Mouse (Mus musculus): Measurements from ENCODE around the gene Zfp704. TPM values are rescaled to one million over a fixed set of nuclear protein-coding genes. Genes with fewer than 3 reads are reported as not detected.

The Zfp704 gene
- polyA plus RNA-seq, 1 experiment = 0.80 TPM

DNA sequence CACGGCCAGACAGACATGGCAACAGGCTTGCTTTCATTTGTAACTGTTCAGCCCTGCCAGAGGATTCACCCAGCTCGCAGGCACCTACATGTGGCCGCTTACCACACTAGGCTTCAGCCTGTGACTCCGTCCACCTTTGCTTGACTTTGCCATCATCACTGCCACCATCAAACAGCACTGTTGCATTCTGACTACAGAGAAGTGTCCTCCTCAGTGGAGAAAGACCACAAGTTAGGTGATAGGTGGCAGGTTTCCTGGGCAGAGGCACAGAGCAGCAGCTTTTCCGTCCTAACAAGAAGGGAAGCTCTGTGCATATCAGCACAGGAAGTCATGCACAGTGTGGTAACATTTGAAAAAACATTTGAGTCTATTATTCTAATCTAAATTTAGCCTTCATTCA lies 60.1 kb downstream of the Zfp704 start:
- H3K4me2 ChIP-seq (ENCODE audit: low read depth) = no peak overlapping the region
- TF ChIP-seq POLR2A (IDR thresholded peaks at IDR 0.05; ENCODE audit: insufficient read length, low read depth) (no peak), CEBPB (IDR thresholded peaks at IDR 0.05; ENCODE audit: insufficient read depth, poor library complexity, severe bottlenecking) (no peak), TCF12 (IDR thresholded peaks at IDR 0.05; ENCODE audit: insufficient read depth, poor library complexity, severe bottlenecking) (no peak)
- H3K27me3 ChIP-seq (ENCODE audit: control insufficient read depth, insufficient read depth, insufficient read length) = no peaks in the 10 kb centered on the region
- H3K4me3 ChIP-seq = no peak overlapping the region
- no peaks in the 10 kb centered on the region for H3K79me2 ChIP-seq (ENCODE audit: control insufficient read depth, insufficient read depth)
- H3K36me3 ChIP-seq (ENCODE audit: control insufficient read depth, insufficient read depth) = no peaks in the 10 kb centered on the region
- no peak overlapping the region for H3ac ChIP-seq (ENCODE audit: control insufficient read depth, insufficient read length)

DNA sequence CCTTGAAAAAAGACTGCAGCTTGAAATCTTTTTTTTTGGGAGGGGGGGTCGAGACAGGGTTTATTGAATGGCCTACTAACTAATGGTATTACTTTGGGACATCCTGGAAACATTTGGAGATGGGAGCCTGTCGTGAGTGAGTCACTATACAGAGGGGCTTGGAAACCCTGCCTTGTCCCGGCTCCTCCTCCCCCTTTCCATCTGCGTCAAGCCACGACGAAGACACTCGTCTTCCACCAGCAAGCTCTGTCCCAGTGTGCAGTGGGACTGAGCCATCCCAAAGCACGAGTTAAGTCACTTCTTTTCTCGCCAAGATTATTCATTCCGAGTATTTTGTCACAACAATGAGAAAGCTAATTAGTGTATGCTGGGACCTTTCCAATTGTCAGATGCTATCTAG lies 61.7 kb downstream of the Zfp704 start:
- H3K27me3 ChIP-seq (ENCODE audit: control insufficient read depth, insufficient read depth, insufficient read length) = no peaks in the 10 kb centered on the region
- H3K4me2 ChIP-seq (ENCODE audit: low read depth) = no peak overlapping the region
- no peak overlapping the region for H3K4me3 ChIP-seq
- no peaks in the 10 kb centered on the region for H3K79me2 ChIP-seq (ENCODE audit: control insufficient read depth, insufficient read depth)
- no peak overlapping the region for H3ac ChIP-seq (ENCODE audit: control insufficient read depth, insufficient read length)
- TF ChIP-seq POLR2A (IDR thresholded peaks at IDR 0.05; ENCODE audit: insufficient read length, low read depth) = no peak
- TF ChIP-seq TCF12 (IDR thresholded peaks at IDR 0.05; ENCODE audit: insufficient read depth, poor library complexity, severe bottlenecking) = no peak
- TF ChIP-seq CEBPB (IDR thresholded peaks at IDR 0.05; ENCODE audit: insufficient read depth, poor library complexity, severe bottlenecking) = no peak
- no peak for TF ChIP-seq TCF3 (IDR thresholded peaks at IDR 0.05; ENCODE audit: insufficient read length, low read depth)
- no peak for TF ChIP-seq USF1 (IDR thresholded peaks at IDR 0.05; ENCODE audit: low read depth)
- TF ChIP-seq REST (IDR thresholded peaks at IDR 0.05; ENCODE audit: insufficient read depth, insufficient read length) = no peak
- TF ChIP-seq MYOD1 (IDR thresholded peaks at IDR 0.05; ENCODE audit: control insufficient read depth in 1 of 3, insufficient read length in 2 of 3, low read depth in 2 of 3) = no peak
- TF ChIP-seq MAX (IDR thresholded peaks at IDR 0.05; ENCODE audit: low read depth) = no peak
- TF ChIP-seq E2F4 (IDR thresholded peaks at IDR 0.05; ENCODE audit: insufficient read depth) = no peak
- no peak for TF ChIP-seq POLR2AphosphoS2 (IDR thresholded peaks at IDR 0.05; ENCODE audit: insufficient read length, low read depth)
- no peak for TF ChIP-seq SRF (IDR thresholded peaks at IDR 0.05; ENCODE audit: control insufficient read depth, insufficient read length, low read depth)
- TF ChIP-seq MYOG (IDR thresholded peaks at IDR 0.05; ENCODE audit: control insufficient read depth in 1 of 3, insufficient read depth in 1 of 3, insufficient read length in 2 of 3, low read depth in 2 of 3) = no peak
- no peaks in the 10 kb centered on the region for H3K36me3 ChIP-seq (ENCODE audit: control insufficient read depth, insufficient read depth)

DNA sequence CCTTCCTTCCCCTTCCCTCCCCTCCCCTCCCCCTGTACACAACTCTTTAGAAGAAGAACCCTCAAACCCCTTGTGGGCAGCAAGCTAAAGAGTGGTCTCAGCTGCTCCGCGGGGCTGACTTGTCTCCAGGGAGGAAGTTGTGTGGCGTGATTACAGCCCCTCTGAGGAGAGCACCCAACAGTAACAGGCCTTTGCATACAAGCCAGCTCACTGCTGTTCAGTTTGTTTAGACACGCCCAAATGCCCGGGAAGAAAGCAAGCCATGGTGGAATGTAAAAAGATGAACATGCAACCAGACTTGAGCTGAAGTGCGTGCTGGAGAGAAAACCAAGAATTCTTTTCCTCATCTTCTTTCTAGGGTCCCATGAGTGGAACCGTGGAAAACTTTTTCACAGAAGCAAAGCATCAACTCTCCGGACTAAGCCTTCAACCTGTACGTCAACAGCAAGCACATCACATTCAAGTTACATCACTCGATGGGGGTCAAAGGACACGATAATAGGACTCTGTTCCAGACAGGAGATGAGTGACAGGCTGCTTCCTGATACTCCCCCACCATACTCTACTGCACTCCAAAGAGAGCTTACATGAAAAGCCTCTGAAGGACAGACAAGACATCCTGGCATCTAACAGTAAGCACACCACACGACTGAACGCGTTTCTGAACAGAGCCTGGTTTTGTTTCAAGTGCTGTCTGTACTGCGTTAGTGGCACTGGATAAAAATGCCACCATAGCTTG lies 62.8 kb downstream of the Zfp704 start:
- no peak for TF ChIP-seq REST (IDR thresholded peaks at IDR 0.05; ENCODE audit: insufficient read depth, insufficient read length)
- TF ChIP-seq USF1 (IDR thresholded peaks at IDR 0.05; ENCODE audit: low read depth) = no peak
- TF ChIP-seq TCF12 (IDR thresholded peaks at IDR 0.05; ENCODE audit: insufficient read depth, poor library complexity, severe bottlenecking) = no peak
- no peak for TF ChIP-seq POLR2A (IDR thresholded peaks at IDR 0.05; ENCODE audit: insufficient read length, low read depth)
- TF ChIP-seq MYOD1 (IDR thresholded peaks at IDR 0.05; ENCODE audit: control insufficient read depth in 1 of 3, insufficient read length in 2 of 3, low read depth in 2 of 3) = no peak
- TF ChIP-seq POLR2AphosphoS2 (IDR thresholded peaks at IDR 0.05; ENCODE audit: insufficient read length, low read depth) = no peak
- TF ChIP-seq CEBPB (IDR thresholded peaks at IDR 0.05; ENCODE audit: insufficient read depth, poor library complexity, severe bottlenecking) = no peak
- no peak for TF ChIP-seq TCF3 (IDR thresholded peaks at IDR 0.05; ENCODE audit: insufficient read length, low read depth)
- no peak for TF ChIP-seq SRF (IDR thresholded peaks at IDR 0.05; ENCODE audit: control insufficient read depth, insufficient read length, low read depth)
- TF ChIP-seq MYOG (IDR thresholded peaks at IDR 0.05; ENCODE audit: control insufficient read depth in 1 of 3, insufficient read depth in 1 of 3, insufficient read length in 2 of 3, low read depth in 2 of 3) = no peak
- no peak for TF ChIP-seq MAX (IDR thresholded peaks at IDR 0.05; ENCODE audit: low read depth)
- no peak for TF ChIP-seq E2F4 (IDR thresholded peaks at IDR 0.05; ENCODE audit: insufficient read depth)
- Histone ChIP-seq H3K36me3 (ENCODE audit: control insufficient read depth, insufficient read depth) (no peaks in the 10 kb centered on the region), H3K4me3 (no peak overlapping the region), H3K27me3 (ENCODE audit: control insufficient read depth, insufficient read depth, insufficient read length) (no peaks in the 10 kb centered on the region), H3K4me2 (ENCODE audit: low read depth) (no peak overlapping the region), H3ac (ENCODE audit: control insufficient read depth, insufficient read length) (no peak overlapping the region), H3K79me2 (ENCODE audit: control insufficient read depth, insufficient read depth) (no peaks in the 10 kb centered on the region)

GRCm38 (mm10) chr3:9544421-9544820 lies 65.5 kb downstream of the Zfp704 start:
- no peak overlapping the region for H3K4me2 ChIP-seq (ENCODE audit: low read depth)
- H3K27me3 ChIP-seq (ENCODE audit: control insufficient read depth, insufficient read depth, insufficient read length) = no peaks in the 10 kb centered on the region
- H3K36me3 ChIP-seq (ENCODE audit: control insufficient read depth, insufficient read depth) = no peaks in the 10 kb centered on the region
- no peaks in the 10 kb centered on the region for H3K79me2 ChIP-seq (ENCODE audit: control insufficient read depth, insufficient read depth)
- H3K4me3 ChIP-seq = no peak overlapping the region
- TF ChIP-seq POLR2AphosphoS2 (IDR thresholded peaks at IDR 0.05; ENCODE audit: insufficient read length, low read depth) (no peak), USF1 (IDR thresholded peaks at IDR 0.05; ENCODE audit: low read depth) (no peak), CEBPB (IDR thresholded peaks at IDR 0.05; ENCODE audit: insufficient read depth, poor library complexity, severe bottlenecking) (no peak), POLR2A (IDR thresholded peaks at IDR 0.05; ENCODE audit: insufficient read length, low read depth) (no peak), TCF3 (IDR thresholded peaks at IDR 0.05; ENCODE audit: insufficient read length, low read depth) (no peak), MYOD1 (IDR thresholded peaks at IDR 0.05; ENCODE audit: control insufficient read depth in 1 of 3, insufficient read length in 2 of 3, low read depth in 2 of 3) (no peak), SRF (IDR thresholded peaks at IDR 0.05; ENCODE audit: control insufficient read depth, insufficient read length, low read depth) (no peak)
- no peak overlapping the region for H3ac ChIP-seq (ENCODE audit: control insufficient read depth, insufficient read length)

DNA sequence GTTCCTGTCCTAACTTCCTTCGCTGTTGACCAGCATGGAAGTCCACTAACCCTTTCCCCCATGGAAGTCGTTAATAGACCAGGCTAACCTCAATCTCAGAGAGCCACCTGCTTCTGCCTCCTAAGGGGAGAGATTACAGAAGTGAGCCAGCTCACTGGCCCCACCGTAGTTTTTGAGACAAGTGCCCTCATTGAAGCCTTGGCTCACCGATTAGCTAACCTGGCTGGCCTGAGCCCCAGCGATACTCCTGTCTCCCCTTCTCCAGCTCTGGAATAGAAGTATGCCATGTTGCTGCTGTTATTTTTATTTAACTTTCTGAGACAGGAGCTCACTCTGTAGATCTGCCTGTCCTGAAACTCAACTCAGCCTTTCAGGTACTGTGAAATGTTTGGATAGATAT lies 66.0 kb downstream of the Zfp704 start:
- no peaks in the 10 kb centered on the region for H3K79me2 ChIP-seq (ENCODE audit: control insufficient read depth, insufficient read depth)
- no peak overlapping the region for H3K4me2 ChIP-seq (ENCODE audit: low read depth)
- no peaks in the 10 kb centered on the region for H3K27me3 ChIP-seq (ENCODE audit: control insufficient read depth, insufficient read depth, insufficient read length)
- no peaks in the 10 kb centered on the region for H3K36me3 ChIP-seq (ENCODE audit: control insufficient read depth, insufficient read depth)
- no peak overlapping the region for H3ac ChIP-seq (ENCODE audit: control insufficient read depth, insufficient read length)
- TF ChIP-seq E2F4 (IDR thresholded peaks at IDR 0.05; ENCODE audit: insufficient read depth) = no peak
- TF ChIP-seq CEBPB (IDR thresholded peaks at IDR 0.05; ENCODE audit: insufficient read depth, poor library complexity, severe bottlenecking) = no peak
- TF ChIP-seq MYOD1 (IDR thresholded peaks at IDR 0.05; ENCODE audit: control insufficient read depth in 1 of 3, insufficient read length in 2 of 3, low read depth in 2 of 3) = no peak
- TF ChIP-seq POLR2A (IDR thresholded peaks at IDR 0.05; ENCODE audit: insufficient read length, low read depth) = no peak
- no peak for TF ChIP-seq TCF12 (IDR thresholded peaks at IDR 0.05; ENCODE audit: insufficient read depth, poor library complexity, severe bottlenecking)
- TF ChIP-seq TCF3 (IDR thresholded peaks at IDR 0.05; ENCODE audit: insufficient read length, low read depth) = no peak
- TF ChIP-seq MAX (IDR thresholded peaks at IDR 0.05; ENCODE audit: low read depth) = no peak
- no peak for TF ChIP-seq SRF (IDR thresholded peaks at IDR 0.05; ENCODE audit: control insufficient read depth, insufficient read length, low read depth)
- no peak for TF ChIP-seq REST (IDR thresholded peaks at IDR 0.05; ENCODE audit: insufficient read depth, insufficient read length)
- no peak for TF ChIP-seq MYOG (IDR thresholded peaks at IDR 0.05; ENCODE audit: control insufficient read depth in 1 of 3, insufficient read depth in 1 of 3, insufficient read length in 2 of 3, low read depth in 2 of 3)
- no peak for TF ChIP-seq POLR2AphosphoS2 (IDR thresholded peaks at IDR 0.05; ENCODE audit: insufficient read length, low read depth)
- no peak for TF ChIP-seq USF1 (IDR thresholded peaks at IDR 0.05; ENCODE audit: low read depth)
- no peak overlapping the region for H3K4me3 ChIP-seq
